ENCODE assay signal across 15 mouse cellular contexts in the genomic region with DNA sequence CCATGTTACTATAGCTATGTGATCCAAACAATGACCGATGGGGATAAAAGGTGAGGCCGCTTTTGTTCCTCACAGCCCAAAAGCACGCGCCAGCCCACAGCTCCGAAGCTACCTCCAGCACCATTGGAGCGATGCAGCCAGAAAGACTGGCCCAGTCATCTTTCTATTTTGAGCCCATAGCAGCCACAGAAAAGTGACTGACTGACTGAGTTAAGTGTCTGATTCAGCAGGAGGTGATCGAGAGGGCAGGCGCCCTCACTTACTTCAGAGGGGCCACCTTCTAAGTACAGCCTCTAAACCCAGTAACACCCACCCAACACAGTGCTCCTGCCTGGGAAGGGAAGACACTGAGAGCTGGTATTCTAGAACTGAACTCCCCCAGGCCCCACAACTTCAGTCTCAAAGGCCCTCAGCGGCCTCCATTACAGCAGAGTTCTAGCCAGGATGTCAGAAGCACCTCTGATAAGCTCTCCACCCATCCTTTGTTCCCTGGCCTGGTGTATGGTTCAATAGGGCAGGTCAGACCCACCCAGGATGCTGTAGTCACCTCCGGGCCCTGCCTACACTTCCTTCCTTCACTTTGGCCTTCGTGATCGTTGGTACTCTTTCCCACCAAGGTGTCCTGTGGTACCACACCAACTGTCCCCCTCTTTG.
DNase-seq lines count a peak whose midpoint lies in the region; ATAC-seq and TF ChIP-seq lines count a peak whose summit lies in the region.
"Had no signal": no experiment of that assay in that cellular context is flagged by ENCODE, and none has a peak within 500 bp of the region (broad histone marks: within the 10 kb centered on the region; RNA-seq: fewer than 3 reads in every experiment).

No protein-coding gene starts in this region.

- H3K27ac ChIP-seq in lung, embryonic 14.5 days (ENCODE audit: low read depth): peak overlapping the region; percentile 33; the same call in 1 of the 2 replicates
- H3K27ac ChIP-seq in embryonic facial prominence, embryonic 10.5 days (replicated peaks): peak overlapping the region; percentile 40; the same call in 1 of the 2 replicates
- peak overlapping the region; percentile 77 for H3K27ac ChIP-seq in heart, embryonic 16.5 days (ENCODE audit: low read length)
- peak overlapping the region; percentile 3; the same call in 1 of the 2 replicates for H3K27ac ChIP-seq in small intestine, adult 2 months (ENCODE audit: insufficient read depth, low read depth, low read length)
- no peak overlapping the region for H3K27ac ChIP-seq in hindbrain, embryonic 12.5 days
- no peak overlapping the region for H3K27ac ChIP-seq in kidney, embryonic 14.5 days (ENCODE audit: low read depth, low read length)
- H3K27ac ChIP-seq: embryonic facial prominence, embryonic 12.5 days; kidney, postnatal 0 days; limb, embryonic 13.5 days; liver, embryonic 15.5 days had no signal

- no peak overlapping the region for H3K4me2 ChIP-seq in lung, embryonic 14.5 days
- H3K4me2 ChIP-seq in heart, embryonic 16.5 days (ENCODE audit: low read depth, low read length): peak overlapping the region; percentile 8; the same call in 1 of the 2 replicates
- H3K4me2 ChIP-seq in hindbrain, embryonic 12.5 days (replicated peaks): no peak overlapping the region
- H3K4me2 ChIP-seq in kidney, embryonic 14.5 days (replicated peaks; ENCODE audit: low read depth, low read length): no peak overlapping the region
- H3K4me2 ChIP-seq: embryonic facial prominence, embryonic 12.5 days; limb, embryonic 13.5 days; liver, embryonic 15.5 days had no signal

- peaks cover 30% of the 10 kb centered on the region for H3K36me3 ChIP-seq in lung, embryonic 14.5 days (ENCODE audit: insufficient read depth)
- H3K36me3 ChIP-seq in embryonic facial prominence, embryonic 10.5 days (replicated peaks): peaks cover 86% of the 10 kb centered on the region
- peaks cover 2% of the 10 kb centered on the region; the same call in 1 of the 2 replicates for H3K36me3 ChIP-seq in heart, embryonic 16.5 days (ENCODE audit: control insufficient read depth, insufficient read depth)
- H3K36me3 ChIP-seq in small intestine, adult 2 months (ENCODE audit: control insufficient read depth, insufficient read depth, low read length): 0 out of 2 replicates have a peak, but pooled peaks cover 3% of the 10 kb centered on the region
- H3K36me3 ChIP-seq in hindbrain, embryonic 12.5 days: 0 out of 2 replicates have a peak, but pooled peaks cover 13% of the 10 kb centered on the region
- peaks cover 9% of the 10 kb centered on the region; the same call in 1 of the 2 replicates for H3K36me3 ChIP-seq in kidney, embryonic 14.5 days (ENCODE audit: control insufficient read depth, insufficient read depth, low read length)
- H3K36me3 ChIP-seq: liver, embryonic 15.5 days had no signal

- H3K9me3 ChIP-seq in lung, embryonic 14.5 days (ENCODE audit: low read depth, low read length): no peaks in the 10 kb centered on the region
- no peaks in the 10 kb centered on the region for H3K9me3 ChIP-seq in embryonic facial prominence, embryonic 10.5 days
- no peaks in the 10 kb centered on the region for H3K9me3 ChIP-seq in heart, embryonic 16.5 days (replicated peaks; ENCODE audit: control insufficient read depth, low read length)
- no peaks in the 10 kb centered on the region for H3K9me3 ChIP-seq in hindbrain, embryonic 12.5 days (replicated peaks)
- no peaks in the 10 kb centered on the region for H3K9me3 ChIP-seq in kidney, embryonic 14.5 days (ENCODE audit: control insufficient read depth, low read length)
- H3K9me3 ChIP-seq: embryonic facial prominence, embryonic 12.5 days; limb, embryonic 13.5 days; liver, embryonic 15.5 days had no signal

- no peak overlapping the region for H3K9ac ChIP-seq in lung, embryonic 14.5 days
- H3K9ac ChIP-seq in heart, embryonic 16.5 days (ENCODE audit: low read length): no peak overlapping the region
- no peak overlapping the region for H3K9ac ChIP-seq in hindbrain, embryonic 12.5 days
- no peak overlapping the region for H3K9ac ChIP-seq in kidney, embryonic 14.5 days (ENCODE audit: low read depth, low read length)
- H3K9ac ChIP-seq: embryonic facial prominence, embryonic 12.5 days; limb, embryonic 13.5 days; liver, embryonic 15.5 days had no signal

- H3K4me3 ChIP-seq in lung, embryonic 14.5 days (ENCODE audit: low read depth, low read length): no peak overlapping the region
- no peak overlapping the region for H3K4me3 ChIP-seq in embryonic facial prominence, embryonic 10.5 days
- no peak overlapping the region for H3K4me3 ChIP-seq in heart, embryonic 16.5 days (ENCODE audit: low read length)
- no peak overlapping the region for H3K4me3 ChIP-seq in small intestine, adult 2 months (ENCODE audit: low read depth, low read length)
- no peak overlapping the region for H3K4me3 ChIP-seq in hindbrain, embryonic 12.5 days
- H3K4me3 ChIP-seq in kidney, embryonic 14.5 days (ENCODE audit: low read length): no peak overlapping the region
- H3K4me3 ChIP-seq: embryonic facial prominence, embryonic 12.5 days; limb, embryonic 13.5 days; liver, embryonic 15.5 days had no signal

- TF ChIP-seq POLR2A in small intestine, adult 2 months (IDR thresholded peaks at IDR 0.05; ENCODE audit: low read depth, low read length): no peak

- ATAC-seq in lung, embryonic 14.5 days (ENCODE audit: insufficient read depth): no peak
- ATAC-seq in heart, embryonic 16.5 days (replicated peaks; ENCODE audit: extremely low read depth, insufficient read depth, low FRiP score): peak; percentile 74
- ATAC-seq in hindbrain, embryonic 12.5 days (ENCODE audit: low FRiP score): no peak
- ATAC-seq in kidney, embryonic 14.5 days (ENCODE audit: low FRiP score, low TSS enrichment): no peak
- ATAC-seq: inflammation-experienced regulatory T-cells, adult 6 months had no signal

- TF ChIP-seq CTCF in lung, embryonic 14.5 days (IDR thresholded peaks at IDR 0.05; ENCODE audit: low read depth): no peak
- TF ChIP-seq CTCF in small intestine, adult 2 months (IDR thresholded peaks at IDR 0.05; ENCODE audit: extremely low read depth, insufficient read length, insufficient replicate concordance, low read depth, low read length): no peak

- DNase-seq in lung, embryonic 14.5 days: no peak
- DNase-seq in lung, postnatal 4 days: no peak
- no peak for DNase-seq in embryonic facial prominence, embryonic 10.5 days (ENCODE audit: low spot score)
- DNase-seq: cerebellum, adult 11-12 months; midbrain, embryonic 14.5 days; right cerebral cortex, postnatal 25 days had no signal

- H3K27me3 ChIP-seq in lung, embryonic 14.5 days (ENCODE audit: insufficient read depth, low read length): no peaks in the 10 kb centered on the region
- no peaks in the 10 kb centered on the region for H3K27me3 ChIP-seq in embryonic facial prominence, embryonic 10.5 days (replicated peaks; ENCODE audit: low read depth, poor library complexity, severe bottlenecking)
- no peaks in the 10 kb centered on the region for H3K27me3 ChIP-seq in heart, embryonic 16.5 days (ENCODE audit: control insufficient read depth, insufficient read depth, low read length)
- H3K27me3 ChIP-seq in small intestine, adult 2 months (ENCODE audit: control insufficient read depth, insufficient read depth, low read length): no peaks in the 10 kb centered on the region
- H3K27me3 ChIP-seq in hindbrain, embryonic 12.5 days: no peaks in the 10 kb centered on the region
- no peaks in the 10 kb centered on the region for H3K27me3 ChIP-seq in kidney, embryonic 14.5 days (ENCODE audit: control insufficient read depth, insufficient read depth, low read length)
- H3K27me3 ChIP-seq: embryonic facial prominence, embryonic 12.5 days; limb, embryonic 13.5 days; liver, embryonic 15.5 days had no signal

- 0 out of 2 replicates have a peak, but pooled peaks cover 6% of the 10 kb centered on the region for H3K4me1 ChIP-seq in lung, embryonic 14.5 days (ENCODE audit: insufficient read depth)
- peaks cover 38% of the 10 kb centered on the region for H3K4me1 ChIP-seq in embryonic facial prominence, embryonic 10.5 days
- H3K4me1 ChIP-seq in heart, embryonic 16.5 days (ENCODE audit: control insufficient read depth, insufficient read depth, low read length): peaks cover 33% of the 10 kb centered on the region
- peaks cover 13% of the 10 kb centered on the region for H3K4me1 ChIP-seq in small intestine, adult 2 months (ENCODE audit: control insufficient read depth, insufficient read depth, insufficient read length, low read length)
- H3K4me1 ChIP-seq in hindbrain, embryonic 12.5 days: peaks cover 15% of the 10 kb centered on the region
- peaks cover 12% of the 10 kb centered on the region; the same call in 1 of the 2 replicates for H3K4me1 ChIP-seq in kidney, embryonic 14.5 days (ENCODE audit: control insufficient read depth, insufficient read depth, low read length)
- H3K4me1 ChIP-seq: liver, embryonic 15.5 days had no signal

- 77% methylated on average over 12 of the region's 12 CpGs for WGBS in lung, embryonic 14.5 days
- WGBS in embryonic facial prominence, embryonic 10.5 days: 94% methylated on average over 12 of the region's 12 CpGs
- 49% methylated on average over 12 of the region's 12 CpGs for WGBS in heart, embryonic 16.5 days
- WGBS in small intestine, adult 2 months: 68% methylated on average over 12 of the region's 12 CpGs
- WGBS in hindbrain, embryonic 12.5 days: 92% methylated on average over 12 of the region's 12 CpGs
- 82% methylated on average over 12 of the region's 12 CpGs for WGBS in kidney, embryonic 14.5 days

Comparison
In these comparisons a context has a peak if more than half of its experiments do, and no peak if none do; other contexts are left out.
1. H3K27ac ChIP-seq: peak in lung, embryonic 14.5 days (single experiment), embryonic facial prominence, embryonic 10.5 days (single experiment), heart, embryonic 16.5 days (single experiment) and small intestine, adult 2 months (single experiment); none in hindbrain, embryonic 12.5 days (single experiment) and kidney, embryonic 14.5 days (single experiment).